In the genomic region with DNA sequence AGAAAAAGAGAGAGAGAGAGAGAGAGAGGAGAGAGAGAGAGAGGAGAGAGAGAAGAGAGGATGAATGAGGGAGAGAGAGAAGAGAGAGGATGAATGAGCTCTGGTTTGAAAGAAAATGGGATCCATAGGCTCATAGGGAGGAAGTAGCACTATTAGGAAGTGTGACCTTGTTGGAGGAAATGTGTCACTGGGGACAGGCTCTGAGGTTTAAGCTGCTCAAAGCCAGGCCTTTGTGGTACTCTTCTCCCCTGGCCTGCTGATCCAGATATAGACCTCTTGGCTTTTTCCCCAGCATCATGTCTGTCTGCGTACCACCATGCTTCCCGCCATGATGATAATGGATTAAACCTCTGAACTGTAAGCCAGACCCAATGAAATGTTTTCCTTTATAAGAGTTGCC, we compare ENCODE assay signal across 10 mouse cellular contexts. TPM values are rescaled to one million over a fixed set of nuclear protein-coding genes. Genes with fewer than 3 reads are reported as not detected.
DNase-seq lines count a peak whose midpoint lies in the region; ATAC-seq and TF ChIP-seq lines count a peak whose summit lies in the region.
"Had no signal": no experiment of that assay in that cellular context is flagged by ENCODE, and none has a peak within 500 bp of the region (broad histone marks: within the 10 kb centered on the region; RNA-seq: fewer than 3 reads in every experiment).

No protein-coding gene starts in this region.

- ATAC-seq in lung, embryonic 15.5 days (ENCODE audit: borderline replicate concordance, extremely low read depth, low FRiP score, low TSS enrichment): no peak
- no peak for ATAC-seq in limb, embryonic 14.5 days (ENCODE audit: low FRiP score, low read depth)

- no peak for TF ChIP-seq POLR2A in limb, embryonic 14.5 days (IDR thresholded peaks at IDR 0.05; ENCODE audit: borderline replicate concordance, extremely low read depth, insufficient read depth, insufficient read length)

- H3K36me3 ChIP-seq in lung, embryonic 15.5 days: no peaks in the 10 kb centered on the region
- no peaks in the 10 kb centered on the region for H3K36me3 ChIP-seq in limb, embryonic 14.5 days (ENCODE audit: control insufficient read depth, insufficient read depth, low read length)
- no peaks in the 10 kb centered on the region for H3K36me3 ChIP-seq in splenic B cell, adult 2 months (ENCODE audit: control insufficient read depth, insufficient read depth, low read length, poor library complexity, severe bottlenecking)

- peak overlapping the region; percentile 94 for H3K4me2 ChIP-seq in lung, embryonic 15.5 days
- H3K4me2 ChIP-seq in limb, embryonic 14.5 days (replicated peaks; ENCODE audit: low read depth, low read length, severe bottlenecking): peak overlapping the region; percentile 84

- H3K4me3 ChIP-seq in lung, embryonic 15.5 days: peak overlapping the region; percentile 52
- no peak overlapping the region for H3K4me3 ChIP-seq in limb, embryonic 14.5 days (replicated peaks; ENCODE audit: low read length)

- H3K4me1 ChIP-seq in lung, embryonic 15.5 days: 0 out of 2 replicates have a peak, but pooled peaks cover 2% of the 10 kb centered on the region
- no peaks in the 10 kb centered on the region for H3K4me1 ChIP-seq in limb, embryonic 14.5 days (ENCODE audit: control insufficient read depth, insufficient read depth, low read length)

- H3K9me3 ChIP-seq in lung, embryonic 15.5 days: no peaks in the 10 kb centered on the region
- no peaks in the 10 kb centered on the region for H3K9me3 ChIP-seq in limb, embryonic 14.5 days (ENCODE audit: control insufficient read depth, low read length)

- 78% methylated on average over 2 of the region's 2 CpGs for WGBS in lung, embryonic 15.5 days
- 91% methylated on average over 2 of the region's 2 CpGs for WGBS in limb, embryonic 14.5 days

- no peaks in the 10 kb centered on the region for H3K27me3 ChIP-seq in lung, embryonic 15.5 days
- H3K27me3 ChIP-seq in limb, embryonic 14.5 days (ENCODE audit: control insufficient read depth, insufficient read depth, low read length): no peaks in the 10 kb centered on the region
- H3K27me3 ChIP-seq in splenic B cell, adult 2 months (ENCODE audit: control insufficient read depth, insufficient read depth, low read length, poor library complexity, severe bottlenecking): no peaks in the 10 kb centered on the region

- DNase-seq in cerebellum, adult 9-11 months: peak; percentile 8
- no peak for DNase-seq in cerebellum, postnatal 10 days
- DNase-seq in lung, postnatal 10 days: no peak
- DNase-seq in limb, embryonic 14.5 days (ENCODE audit: low spot score): no peak
- peak; percentile 10 for DNase-seq in splenic B cell, adult 2 months (ENCODE audit: low read depth, low spot score)
- DNase-seq in spleen, adult 18-20 months: no peak
- no peak for DNase-seq in cerebellum, postnatal 36 days
- DNase-seq: kidney, adult 2 months; lung, adult 18-20 months had no signal

- no peak overlapping the region for H3K27ac ChIP-seq in lung, embryonic 15.5 days
- H3K27ac ChIP-seq in limb, embryonic 14.5 days (replicated peaks; ENCODE audit: low read depth, low read length): no peak overlapping the region

- no peak overlapping the region for H3K9ac ChIP-seq in lung, embryonic 15.5 days
- H3K9ac ChIP-seq in limb, embryonic 14.5 days (ENCODE audit: low read depth, low read length, severe bottlenecking): no peak overlapping the region

RNA-seq across cellular contexts. Expression of gene 4930444G20Rik, which starts 8.5 kb away (rescaled TPM):
- not detected in 2 replicates for polyA plus RNA-seq in lung, embryonic 15.5 days (2015; fragmentation: Nextera tagmentation; extraction: Ambion mirVana)
- not detected in 2 replicates for polyA plus RNA-seq in limb, embryonic 14.5 days (2012; rRNA removed)
- polyA plus RNA-seq in limb, embryonic 14.5 days (2014; fragmentation: Nextera tagmentation; extraction: Ambion mirVana): not detected in 2 replicates
- polyA plus RNA-seq: kidney, adult 2 months had no signal

Comparison
In these comparisons a context has a peak if more than half of its experiments do, and no peak if none do; other contexts are left out.
1. DNase-seq: peak in cerebellum, adult 9-11 months (single experiment) and splenic B cell, adult 2 months (single experiment); none in cerebellum, postnatal 10 days (0 of 2), lung, postnatal 10 days (single experiment), limb, embryonic 14.5 days (single experiment), spleen, adult 18-20 months (0 of 2) and cerebellum, postnatal 36 days (0 of 2).